Mouse (Mus musculus): Measurements from ENCODE around the gene Cnpy2. TPM values are rescaled to one million over a fixed set of nuclear protein-coding genes. Genes with fewer than 3 reads are reported as not detected.

Gene Cnpy2
- polyA plus RNA-seq, 1 experiment from 2014 or later = 196 TPM

- no peak overlapping the region for H3K9ac ChIP-seq (ENCODE audit: low read depth, low read length)
- 94% methylated on average over 8 of the region's 8 CpGs for WGBS
- no peaks in the 10 kb centered on the region for H3K9me3 ChIP-seq (ENCODE audit: control insufficient read depth, low read length)
- H3K27me3 ChIP-seq (replicated peaks; ENCODE audit: control insufficient read depth, insufficient read depth, low read length) = no peaks in the 10 kb centered on the region
- ATAC-seq = no peak
- no peak overlapping the region for H3K4me3 ChIP-seq (ENCODE audit: low read length)
- H3K4me2 ChIP-seq (ENCODE audit: low read length) = no peak overlapping the region
- H3K4me1 ChIP-seq (ENCODE audit: control insufficient read depth, insufficient read depth, low read depth, low read length) = peaks cover 4% of the 10 kb centered on the region
- no peak overlapping the region for H3K27ac ChIP-seq (ENCODE audit: low read depth, low read length)
- peaks cover 14% of the 10 kb centered on the region for H3K36me3 ChIP-seq (ENCODE audit: control insufficient read depth, insufficient read depth, low read length)
These were observed 25.3 kb downstream of the Cnpy2 start for GRCm38 (mm10) chr10:128347541-128347940.

- H3K4me3 ChIP-seq (ENCODE audit: low read length) = no peak overlapping the region
- no peaks in the 10 kb centered on the region for H3K27me3 ChIP-seq (replicated peaks; ENCODE audit: control insufficient read depth, insufficient read depth, low read length)
- H3K9ac ChIP-seq (ENCODE audit: low read depth, low read length) = no peak overlapping the region
- H3K9me3 ChIP-seq (ENCODE audit: control insufficient read depth, low read length) = no peaks in the 10 kb centered on the region
- H3K27ac ChIP-seq (ENCODE audit: low read depth, low read length) = no peak overlapping the region
- H3K4me1 ChIP-seq (ENCODE audit: control insufficient read depth, insufficient read depth, low read depth, low read length) = no peaks in the 10 kb centered on the region
- 51% methylated on average over 2 of the region's 2 CpGs for WGBS
- no peak overlapping the region for H3K4me2 ChIP-seq (ENCODE audit: low read length)
- peaks cover 46% of the 10 kb centered on the region for H3K36me3 ChIP-seq (ENCODE audit: control insufficient read depth, insufficient read depth, low read length)
- no peak for ATAC-seq
These were observed 36.5 kb downstream of the Cnpy2 start for GRCm38 (mm10) chr10:128358796-128359195.

DNA sequence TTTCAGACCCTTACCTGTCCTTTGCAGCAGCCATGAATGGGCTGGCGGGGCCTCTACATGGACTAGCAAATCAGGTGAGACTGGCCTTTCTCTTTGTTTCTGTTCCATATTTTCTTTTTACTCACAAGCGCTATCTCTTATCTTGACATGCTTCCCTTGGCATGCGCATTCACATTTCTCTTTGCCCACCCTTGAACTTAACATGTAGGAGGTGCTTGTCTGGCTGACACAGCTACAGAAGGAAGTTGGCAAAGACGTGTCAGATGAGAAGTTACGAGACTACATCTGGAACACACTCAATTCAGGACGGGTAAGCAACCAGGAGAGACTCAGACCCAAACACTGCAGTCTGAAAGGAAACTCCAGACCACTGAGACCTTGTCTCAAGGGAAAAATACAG, 37.0 kb downstream of the Cnpy2 start:
- H3K27ac ChIP-seq (ENCODE audit: low read depth, low read length) = no peak overlapping the region
- H3K4me3 ChIP-seq (ENCODE audit: low read length) = no peak overlapping the region
- no peak overlapping the region for H3K9ac ChIP-seq (ENCODE audit: low read depth, low read length)
- H3K9me3 ChIP-seq (ENCODE audit: control insufficient read depth, low read length) = no peaks in the 10 kb centered on the region
- no peak overlapping the region for H3K4me2 ChIP-seq (ENCODE audit: low read length)
- peaks cover 42% of the 10 kb centered on the region for H3K36me3 ChIP-seq (ENCODE audit: control insufficient read depth, insufficient read depth, low read length)
- H3K27me3 ChIP-seq (replicated peaks; ENCODE audit: control insufficient read depth, insufficient read depth, low read length) = no peaks in the 10 kb centered on the region
- ATAC-seq = no peak
- no peaks in the 10 kb centered on the region for H3K4me1 ChIP-seq (ENCODE audit: control insufficient read depth, insufficient read depth, low read depth, low read length)
- 93% methylated on average over 6 of the region's 6 CpGs for WGBS

- H3K36me3 ChIP-seq (ENCODE audit: control insufficient read depth, insufficient read depth, low read length) = peaks cover 40% of the 10 kb centered on the region
- H3K4me2 ChIP-seq (ENCODE audit: low read length) = no peak overlapping the region
- no peak for ATAC-seq
- no peak overlapping the region for H3K4me3 ChIP-seq (ENCODE audit: low read length)
- no peak overlapping the region for H3K27ac ChIP-seq (ENCODE audit: low read depth, low read length)
- H3K9me3 ChIP-seq (ENCODE audit: control insufficient read depth, low read length) = no peaks in the 10 kb centered on the region
- WGBS = 89% methylated on average over 6 of the region's 6 CpGs
- no peaks in the 10 kb centered on the region for H3K27me3 ChIP-seq (replicated peaks; ENCODE audit: control insufficient read depth, insufficient read depth, low read length)
- H3K9ac ChIP-seq (ENCODE audit: low read depth, low read length) = no peak overlapping the region
- H3K4me1 ChIP-seq (ENCODE audit: control insufficient read depth, insufficient read depth, low read depth, low read length) = no peaks in the 10 kb centered on the region
These were observed 39.6 kb downstream of the Cnpy2 start for GRCm38 (mm10) chr10:128361836-128362235.

- H3K27ac ChIP-seq (ENCODE audit: low read depth, low read length) = no peak overlapping the region
- H3K4me1 ChIP-seq (ENCODE audit: control insufficient read depth, insufficient read depth, low read depth, low read length) = peaks cover 4% of the 10 kb centered on the region
- H3K9ac ChIP-seq (ENCODE audit: low read depth, low read length) = no peak overlapping the region
- H3K27me3 ChIP-seq (replicated peaks; ENCODE audit: control insufficient read depth, insufficient read depth, low read length) = no peaks in the 10 kb centered on the region
- peak; percentile 35; the same call in 1 of the 2 replicates for ATAC-seq
- peaks cover 38% of the 10 kb centered on the region for H3K36me3 ChIP-seq (ENCODE audit: control insufficient read depth, insufficient read depth, low read length)
- H3K4me2 ChIP-seq (ENCODE audit: low read length) = no peak overlapping the region
- H3K4me3 ChIP-seq (ENCODE audit: low read length) = no peak overlapping the region
- 47% methylated on average over 3 of the region's 3 CpGs for WGBS
- no peaks in the 10 kb centered on the region for H3K9me3 ChIP-seq (ENCODE audit: control insufficient read depth, low read length)
These were observed 40.3 kb downstream of the Cnpy2 start for GRCm38 (mm10) chr10:128362568-128362967.

DNA sequence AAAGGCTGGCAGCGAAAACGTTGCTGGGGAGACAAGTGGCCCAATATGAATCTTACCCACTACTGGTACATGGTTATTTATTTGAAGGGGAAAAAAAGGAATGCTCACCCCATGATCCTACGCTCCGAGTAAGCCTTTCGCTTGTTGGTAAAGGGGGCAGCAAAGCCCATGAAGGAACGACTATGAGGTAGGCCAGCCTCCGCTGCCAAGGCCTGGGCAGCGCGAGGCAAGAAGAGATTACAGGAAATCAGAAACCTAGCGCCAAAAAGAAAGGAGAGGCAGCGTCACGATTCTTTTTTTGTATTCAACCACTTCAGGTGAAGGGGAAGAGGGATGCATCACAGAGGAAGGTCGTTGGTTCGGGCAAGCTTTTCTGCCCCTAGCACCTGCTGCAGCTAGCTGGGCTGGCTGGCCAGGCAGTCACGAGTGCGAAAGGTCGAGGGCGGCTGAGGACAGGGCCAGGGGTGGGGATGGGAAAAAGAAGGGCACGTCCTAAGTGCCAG, 45.7 kb downstream of the Cnpy2 start:
- Histone ChIP-seq H3K4me3 (ENCODE audit: low read length) (peak overlapping the region; percentile 78), H3K36me3 (ENCODE audit: control insufficient read depth, insufficient read depth, low read length) (peaks cover 11% of the 10 kb centered on the region), H3K9ac (ENCODE audit: low read depth, low read length) (peak overlapping the region; percentile 82), H3K27me3 (replicated peaks; ENCODE audit: control insufficient read depth, insufficient read depth, low read length) (no peaks in the 10 kb centered on the region), H3K9me3 (ENCODE audit: control insufficient read depth, low read length) (no peaks in the 10 kb centered on the region), H3K4me2 (ENCODE audit: low read length) (peak overlapping the region; percentile 91), H3K4me1 (ENCODE audit: control insufficient read depth, insufficient read depth, low read depth, low read length) (peaks cover 15% of the 10 kb centered on the region), H3K27ac (ENCODE audit: low read depth, low read length) (peak overlapping the region; percentile 97)
- ATAC-seq = no peak
- 14% methylated on average over 19 of the region's 19 CpGs for WGBS

- peak within 1 kb of the TSS; percentile 97 for H3K27ac ChIP-seq (ENCODE audit: low read depth, low read length)
- peak within 1 kb of the TSS; percentile 91 for H3K4me2 ChIP-seq (ENCODE audit: low read length)
- no peaks in the 10 kb centered on the region for H3K9me3 ChIP-seq (ENCODE audit: control insufficient read depth, low read length)
- no peaks in the 10 kb centered on the region for H3K27me3 ChIP-seq (replicated peaks; ENCODE audit: control insufficient read depth, insufficient read depth, low read length)
- H3K9ac ChIP-seq (ENCODE audit: low read depth, low read length) = peak within 1 kb of the TSS; percentile 82
- H3K36me3 ChIP-seq (ENCODE audit: control insufficient read depth, insufficient read depth, low read length) = peaks cover 5% of the 10 kb centered on the region
- WGBS = 0% methylated on average over 71 of the region's 87 CpGs
- H3K4me1 ChIP-seq (ENCODE audit: control insufficient read depth, insufficient read depth, low read depth, low read length) = peaks cover 15% of the 10 kb centered on the region
- peak; percentile 96 for ATAC-seq
- H3K4me3 ChIP-seq (ENCODE audit: low read length) = peak within 1 kb of the TSS; percentile 78
These were observed 46.4 kb downstream of the Cnpy2 start, which contains the start of gene Coq10a for GRCm38 (mm10) chr10:128368402-128369217. TSS of gene Coq10a (minus strand) at chr10:128368997.

GRCm38 (mm10) chr10:128369218-128369543, 46.9 kb downstream of the Cnpy2 start:
- peak overlapping the region; percentile 97 for H3K27ac ChIP-seq (ENCODE audit: low read depth, low read length)
- peak overlapping the region; percentile 91 for H3K4me2 ChIP-seq (ENCODE audit: low read length)
- 3% methylated on average over 9 of the region's 9 CpGs for WGBS
- peaks cover 15% of the 10 kb centered on the region for H3K4me1 ChIP-seq (ENCODE audit: control insufficient read depth, insufficient read depth, low read depth, low read length)
- peak overlapping the region; percentile 82 for H3K9ac ChIP-seq (ENCODE audit: low read depth, low read length)
- peaks cover 4% of the 10 kb centered on the region; the same call in 1 of the 2 replicates for H3K36me3 ChIP-seq (ENCODE audit: control insufficient read depth, insufficient read depth, low read length)
- H3K4me3 ChIP-seq (ENCODE audit: low read length) = peak overlapping the region; percentile 78
- H3K27me3 ChIP-seq (replicated peaks; ENCODE audit: control insufficient read depth, insufficient read depth, low read length) = no peaks in the 10 kb centered on the region
- no peak for ATAC-seq
- no peaks in the 10 kb centered on the region for H3K9me3 ChIP-seq (ENCODE audit: control insufficient read depth, low read length)

DNA sequence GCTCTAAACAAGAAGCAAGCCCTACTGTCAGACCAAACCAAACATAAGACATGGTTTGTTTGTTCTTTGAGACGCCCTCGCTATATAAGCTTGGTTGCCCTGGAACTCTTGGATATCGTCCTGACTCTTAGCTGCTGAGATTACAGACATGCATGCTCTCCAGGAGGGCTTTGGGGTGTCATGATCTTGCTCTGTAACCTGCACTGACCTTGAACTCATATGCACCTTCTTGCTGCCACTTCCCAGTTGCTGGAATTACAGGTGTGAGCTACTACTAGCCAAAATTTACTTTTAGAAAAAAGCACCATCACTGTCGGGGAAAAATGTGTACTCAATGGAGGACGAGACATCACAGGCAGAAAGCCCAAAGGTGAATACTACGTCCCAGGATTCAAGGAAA, 47.3 kb downstream of the Cnpy2 start:
- H3K4me2 ChIP-seq (ENCODE audit: low read length) = peak overlapping the region; percentile 91

More for the DNA sequence above, 47.3 kb downstream of the Cnpy2 start:
- peaks cover 15% of the 10 kb centered on the region for H3K4me1 ChIP-seq (ENCODE audit: control insufficient read depth, insufficient read depth, low read depth, low read length)
- ATAC-seq = no peak
- no peaks in the 10 kb centered on the region for H3K9me3 ChIP-seq (ENCODE audit: control insufficient read depth, low read length)
- WGBS = 80% methylated on average over 6 of the region's 6 CpGs
- peak overlapping the region; percentile 97 for H3K27ac ChIP-seq (ENCODE audit: low read depth, low read length)
- H3K27me3 ChIP-seq (replicated peaks; ENCODE audit: control insufficient read depth, insufficient read depth, low read length) = no peaks in the 10 kb centered on the region
- H3K4me3 ChIP-seq (ENCODE audit: low read length) = peak overlapping the region; percentile 78
- H3K9ac ChIP-seq (ENCODE audit: low read depth, low read length) = peak overlapping the region; percentile 82
- H3K36me3 ChIP-seq (ENCODE audit: control insufficient read depth, insufficient read depth, low read length) = peaks cover 4% of the 10 kb centered on the region; the same call in 1 of the 2 replicates
